ENCODE assay signal across 9 mouse cellular contexts in genomic region chr15:79396736-79397135, GRCm38 (mm10). TPM values are rescaled to one million over a fixed set of nuclear protein-coding genes. Genes with fewer than 3 reads are reported as not detected.
A peak's percentile ranks its signal among the peaks of the same experiment; 100 is the strongest.
DNase-seq lines count a peak whose midpoint lies in the region; ATAC-seq and TF ChIP-seq lines count a peak whose summit lies in the region.
"Had no signal": no experiment of that assay in that cellular context is flagged by ENCODE, and none has a peak within 500 bp of the region (broad histone marks: within the 10 kb centered on the region; RNA-seq: fewer than 3 reads in every experiment).

No protein-coding gene starts in this region.

- H3K4me2 ChIP-seq in heart, postnatal 0 days (ENCODE audit: low read depth, low read length), result peak overlapping the region; percentile 48
- no peak overlapping the region; the same call in 1 of the 2 replicates for H3K4me2 ChIP-seq in liver, embryonic 14.5 days (ENCODE audit: low read depth)
- no peak overlapping the region for H3K4me2 ChIP-seq in hindbrain, embryonic 14.5 days (replicated peaks)
- H3K4me2 ChIP-seq: limb, embryonic 15.5 days had no signal

- H3K27me3 ChIP-seq in erythroblast, embryonic 14.5 days (ENCODE audit: control insufficient read depth), result no peaks in the 10 kb centered on the region
- no peaks in the 10 kb centered on the region for H3K27me3 ChIP-seq in heart, postnatal 0 days (ENCODE audit: control insufficient read depth, insufficient read depth, low read length)
- H3K27me3 ChIP-seq in liver, embryonic 14.5 days (ENCODE audit: control insufficient read depth, insufficient read depth, low read length), result no peaks in the 10 kb centered on the region
- no peaks in the 10 kb centered on the region for H3K27me3 ChIP-seq in hindbrain, embryonic 14.5 days (ENCODE audit: control insufficient read depth, insufficient read depth, low read length)
- H3K27me3 ChIP-seq: limb, embryonic 15.5 days had no signal

- WGBS in heart, postnatal 0 days, result 63% methylated on average over 11 of the region's 11 CpGs
- WGBS in liver, embryonic 14.5 days (ENCODE audit: insufficient replicate concordance), result 19% methylated on average over 11 of the region's 11 CpGs
- WGBS in hindbrain, embryonic 14.5 days, result 86% methylated on average over 11 of the region's 11 CpGs

- no peak for ATAC-seq in erythroblast, adult 5-6 weeks (replicated peaks; ENCODE audit: low FRiP score, poor library complexity, severe bottlenecking)
- peak; percentile 46 for ATAC-seq in heart, postnatal 0 days (ENCODE audit: insufficient read depth, low read depth)
- ATAC-seq in liver, embryonic 14.5 days (ENCODE audit: insufficient read depth), result peak; percentile 21; the same call in 1 of the 2 replicates
- no peak for ATAC-seq in hindbrain, embryonic 14.5 days (ENCODE audit: low FRiP score)

- no peaks in the 10 kb centered on the region for H3K9me3 ChIP-seq in erythroblast, embryonic 14.5 days (ENCODE audit: control insufficient read depth, low read length)
- no peaks in the 10 kb centered on the region for H3K9me3 ChIP-seq in heart, postnatal 0 days (replicated peaks; ENCODE audit: control insufficient read depth, low read length)
- H3K9me3 ChIP-seq in liver, embryonic 14.5 days (ENCODE audit: control insufficient read depth, low read length), result no peaks in the 10 kb centered on the region
- no peaks in the 10 kb centered on the region for H3K9me3 ChIP-seq in hindbrain, embryonic 14.5 days (ENCODE audit: control insufficient read depth, low read length)
- H3K9me3 ChIP-seq: limb, embryonic 15.5 days had no signal

- TF ChIP-seq EP300 in heart, postnatal 0 days (IDR thresholded peaks at IDR 0.05; ENCODE audit: low read depth), result no peak; the same call in 1 of the 2 replicates
- TF ChIP-seq EP300 in liver, embryonic 14.5 days (IDR thresholded peaks at IDR 0.05; ENCODE audit: low read depth), result no peak

- no peaks in the 10 kb centered on the region for H3K36me3 ChIP-seq in erythroblast, embryonic 14.5 days (ENCODE audit: control insufficient read depth)
- H3K36me3 ChIP-seq in heart, postnatal 0 days (replicated peaks; ENCODE audit: control insufficient read depth, insufficient read depth, low read length), result no peaks in the 10 kb centered on the region
- no peaks in the 10 kb centered on the region for H3K36me3 ChIP-seq in liver, embryonic 14.5 days (replicated peaks; ENCODE audit: control insufficient read depth, insufficient read depth, low read depth)
- H3K36me3 ChIP-seq in hindbrain, embryonic 14.5 days (replicated peaks; ENCODE audit: control insufficient read depth, insufficient read depth), result 0 out of 2 replicates have a peak, but pooled peaks cover 6% of the 10 kb centered on the region

- peak; percentile 70 for DNase-seq in T-cell, adult 2 months (ENCODE audit: low spot score)
- DNase-seq in heart, postnatal 0 days (ENCODE audit: low spot score), result peak; percentile 80
- no peak for DNase-seq in liver, embryonic 14.5 days (ENCODE audit: low read depth in 3 of 3, low spot score in 3 of 3)
- DNase-seq in thymus, postnatal 10 days (ENCODE audit: low spot score in 2 of 2), result peak; percentile 43 to 58
- no peak for DNase-seq in hindbrain, embryonic 14.5 days (ENCODE audit: low spot score)
- no peak for DNase-seq in ovary, postnatal 36 days (ENCODE audit: low spot score)

- TF ChIP-seq CTCF in heart, postnatal 0 days (IDR thresholded peaks at IDR 0.05; ENCODE audit: low read depth), result peak; percentile 61
- TF ChIP-seq CTCF in liver, embryonic 14.5 days (IDR thresholded peaks at IDR 0.05; ENCODE audit: low read depth), result peak; percentile 72

- peaks cover 12% of the 10 kb centered on the region for H3K4me1 ChIP-seq in erythroblast, embryonic 14.5 days (ENCODE audit: control insufficient read depth)
- peaks cover 70% of the 10 kb centered on the region for H3K4me1 ChIP-seq in heart, postnatal 0 days (ENCODE audit: control insufficient read depth, insufficient read depth)
- H3K4me1 ChIP-seq in liver, embryonic 14.5 days (replicated peaks; ENCODE audit: control insufficient read depth in 2 of 2, insufficient read depth in 2 of 2, low read length in 1 of 2), result peaks cover 0 to 18% of the 10 kb centered on the region in 2 experiments; a peak in 2 of 4 replicates
- H3K4me1 ChIP-seq in hindbrain, embryonic 14.5 days (replicated peaks; ENCODE audit: control insufficient read depth, insufficient read depth, low read length), result peaks cover 31% of the 10 kb centered on the region

- H3K4me3 ChIP-seq in erythroblast, embryonic 14.5 days (replicated peaks), result peak overlapping the region; percentile 2
- peak overlapping the region; percentile 23 for H3K4me3 ChIP-seq in heart, postnatal 0 days (ENCODE audit: low read depth, low read length)
- H3K4me3 ChIP-seq in liver, embryonic 14.5 days (ENCODE audit: insufficient read depth in 1 of 2, low read depth in 2 of 2, low read length in 2 of 2), result no peak overlapping the region
- no peak overlapping the region; the same call in 1 of the 2 replicates for H3K4me3 ChIP-seq in hindbrain, embryonic 14.5 days (replicated peaks; ENCODE audit: low read length)
- H3K4me3 ChIP-seq: limb, embryonic 15.5 days had no signal

- H3K9ac ChIP-seq in heart, postnatal 0 days (replicated peaks; ENCODE audit: low read depth, low read length), result peak overlapping the region; percentile 24; the same call in 1 of the 2 replicates
- H3K9ac ChIP-seq in liver, embryonic 14.5 days (replicated peaks), result no peak overlapping the region
- H3K9ac ChIP-seq in hindbrain, embryonic 14.5 days, result no peak overlapping the region
- H3K9ac ChIP-seq: limb, embryonic 15.5 days had no signal

- peak overlapping the region; percentile 62 for H3K27ac ChIP-seq in heart, postnatal 0 days (ENCODE audit: low read depth)
- no peak overlapping the region for H3K27ac ChIP-seq in liver, embryonic 14.5 days
- H3K27ac ChIP-seq in hindbrain, embryonic 14.5 days, result no peak overlapping the region
- H3K27ac ChIP-seq: limb, embryonic 15.5 days had no signal

RNA-seq across cellular contexts. Expression of gene Tmem184b, which starts 6.6 kb away (rescaled TPM):
- 0.44 and 0.51 TPM in 2 replicates for polyA plus RNA-seq in erythroblast, embryonic 14.5 days (2012)
- 4.8 and 5.2 TPM in 2 replicates for total RNA-seq in erythroblast, adult 5-6 weeks (2015; ENCODE audit: low replicate concordance)
- total RNA-seq in erythroblast, adult 5-6 weeks (2017; ENCODE audit: low replicate concordance), result 2.6 and 9.4 TPM in 2 replicates
- total RNA-seq in heart, postnatal 0 days (2014; rRNA removed; ENCODE audit: low replicate concordance), result 70.6 and 111 TPM in 2 replicates
- 31.8 and 32.7 TPM in 2 replicates for polyA plus RNA-seq in heart, postnatal 0 days (2015; fragmentation: Nextera tagmentation; extraction: Ambion mirVana)
- 7.2 and 10.3 TPM in 2 replicates for polyA plus RNA-seq in liver, embryonic 14.5 days (2012; rRNA removed)
- 5.7 and 8.6 TPM in 2 replicates for polyA plus RNA-seq in liver, embryonic 14.5 days (2014; fragmentation: Nextera tagmentation; extraction: Ambion mirVana)
- 39.9 and 40.0 TPM in 2 replicates for polyA plus RNA-seq in hindbrain, embryonic 14.5 days (2014; fragmentation: Nextera tagmentation; extraction: Ambion mirVana)

RNA-seq across cellular contexts. Expression of gene Maff, which starts 50.3 kb away (rescaled TPM):
- polyA plus RNA-seq in erythroblast, embryonic 14.5 days (2012), result 0.30 and 0.55 TPM in 2 replicates
- total RNA-seq in erythroblast, adult 5-6 weeks (2015; ENCODE audit: low replicate concordance), result not detected in 2 replicates
- not detected in 2 replicates for total RNA-seq in erythroblast, adult 5-6 weeks (2017; ENCODE audit: low replicate concordance)
- 12.9 and 19.4 TPM in 2 replicates for total RNA-seq in heart, postnatal 0 days (2014; rRNA removed; ENCODE audit: low replicate concordance)
- 1.8 and 2.9 TPM in 2 replicates for polyA plus RNA-seq in heart, postnatal 0 days (2015; fragmentation: Nextera tagmentation; extraction: Ambion mirVana)
- 1.8 TPM in 2 replicates for polyA plus RNA-seq in liver, embryonic 14.5 days (2012; rRNA removed)
- polyA plus RNA-seq in liver, embryonic 14.5 days (2014; fragmentation: Nextera tagmentation; extraction: Ambion mirVana), result 0.80 and 1.1 TPM in 2 replicates
- polyA plus RNA-seq in hindbrain, embryonic 14.5 days (2014; fragmentation: Nextera tagmentation; extraction: Ambion mirVana), result 1.1 TPM in 2 replicates

RNA-seq across cellular contexts. Expression of gene Csnk1e, which starts 58.6 kb away (rescaled TPM):
- 0.17 and 0.22 TPM in 2 replicates for polyA plus RNA-seq in erythroblast, embryonic 14.5 days (2012)
- total RNA-seq in erythroblast, adult 5-6 weeks (2015; ENCODE audit: low replicate concordance), result 13.2 and 14.6 TPM in 2 replicates
- 3.9 and 16.3 TPM in 2 replicates for total RNA-seq in erythroblast, adult 5-6 weeks (2017; ENCODE audit: low replicate concordance)
- total RNA-seq in heart, postnatal 0 days (2014; rRNA removed; ENCODE audit: low replicate concordance), result 167 and 193 TPM in 2 replicates
- polyA plus RNA-seq in heart, postnatal 0 days (2015; fragmentation: Nextera tagmentation; extraction: Ambion mirVana), result 55.5 and 61.5 TPM in 2 replicates
- polyA plus RNA-seq in liver, embryonic 14.5 days (2012; rRNA removed), result 9.5 and 9.8 TPM in 2 replicates
- 3.7 and 5.5 TPM in 2 replicates for polyA plus RNA-seq in liver, embryonic 14.5 days (2014; fragmentation: Nextera tagmentation; extraction: Ambion mirVana)
- 184 and 213 TPM in 2 replicates for polyA plus RNA-seq in hindbrain, embryonic 14.5 days (2014; fragmentation: Nextera tagmentation; extraction: Ambion mirVana)

Comparison
In these comparisons a context has a peak if more than half of its experiments do, and no peak if none do; other contexts are left out.
1. H3K4me3 ChIP-seq: peak in erythroblast, embryonic 14.5 days (single experiment) and heart, postnatal 0 days (single experiment); none in liver, embryonic 14.5 days (0 of 2) and hindbrain, embryonic 14.5 days (single experiment).
2. ATAC-seq: peak in heart, postnatal 0 days (single experiment) and liver, embryonic 14.5 days (single experiment); none in erythroblast, adult 5-6 weeks (single experiment) and hindbrain, embryonic 14.5 days (single experiment).
3. DNase-seq: peak in T-cell, adult 2 months (single experiment), heart, postnatal 0 days (single experiment) and thymus, postnatal 10 days (2 of 2); none in liver, embryonic 14.5 days (0 of 3), hindbrain, embryonic 14.5 days (single experiment) and ovary, postnatal 36 days (single experiment).